Mouse (Mus musculus) B cell, adult (primary cell): ENCODE data around the gene Arfip2. TPM values are rescaled to one million over a fixed set of nuclear protein-coding genes. Genes with fewer than 3 reads are reported as not detected.

Experiments
- total RNA-seq: library from RNA; stranded (reverse); gene quantifications from 4 replicates; pipeline ENCODE4 v1.2.4, GENCODE M21; 2023; ENCODE audit not compliant: inconsistent age

The Arfip2 gene
- total RNA-seq, result 37.3 to 51.9 TPM (median 41.4 TPM) in 4 replicates

DNA sequence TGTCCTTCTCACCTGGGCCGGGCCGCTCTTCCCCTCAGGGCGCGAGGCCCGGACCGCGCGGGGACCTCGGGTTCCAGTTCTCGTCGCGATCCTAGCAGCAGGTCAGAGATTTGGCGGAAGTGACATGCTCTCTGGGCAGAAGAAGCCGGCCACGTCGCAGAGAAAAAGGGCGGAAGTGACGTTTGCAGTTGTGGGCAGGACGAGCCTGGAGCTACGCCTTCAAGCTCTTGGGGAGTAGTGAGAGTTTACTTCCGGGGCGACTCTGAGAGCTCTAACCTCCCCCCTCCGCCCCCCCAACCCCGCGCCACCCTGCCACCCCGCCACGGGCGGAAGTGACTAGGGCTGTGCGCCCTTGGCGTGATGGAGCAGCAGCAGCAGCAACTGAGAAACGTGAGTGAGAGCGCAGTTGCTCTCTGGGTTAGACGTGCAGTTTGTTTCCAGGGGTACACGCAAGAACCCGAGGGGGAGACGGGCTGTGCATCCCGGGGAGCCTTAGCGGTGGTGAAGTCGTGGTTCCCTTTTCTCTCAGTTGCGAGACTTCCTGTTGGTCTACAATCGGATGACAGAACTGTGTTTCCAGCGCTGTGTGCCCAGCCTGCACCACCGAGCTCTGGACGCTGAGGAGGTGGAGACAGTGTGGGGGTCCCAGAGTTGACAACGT, at the start of gene Arfip2, which contains the start of gene Gm45799:
TSS of gene Arfip2 (minus strand) at position 184 of the 661 bp plus-strand sequence.
TSS of gene Gm45799 (plus strand) at position 320 of the 661 bp plus-strand sequence.

DNA sequence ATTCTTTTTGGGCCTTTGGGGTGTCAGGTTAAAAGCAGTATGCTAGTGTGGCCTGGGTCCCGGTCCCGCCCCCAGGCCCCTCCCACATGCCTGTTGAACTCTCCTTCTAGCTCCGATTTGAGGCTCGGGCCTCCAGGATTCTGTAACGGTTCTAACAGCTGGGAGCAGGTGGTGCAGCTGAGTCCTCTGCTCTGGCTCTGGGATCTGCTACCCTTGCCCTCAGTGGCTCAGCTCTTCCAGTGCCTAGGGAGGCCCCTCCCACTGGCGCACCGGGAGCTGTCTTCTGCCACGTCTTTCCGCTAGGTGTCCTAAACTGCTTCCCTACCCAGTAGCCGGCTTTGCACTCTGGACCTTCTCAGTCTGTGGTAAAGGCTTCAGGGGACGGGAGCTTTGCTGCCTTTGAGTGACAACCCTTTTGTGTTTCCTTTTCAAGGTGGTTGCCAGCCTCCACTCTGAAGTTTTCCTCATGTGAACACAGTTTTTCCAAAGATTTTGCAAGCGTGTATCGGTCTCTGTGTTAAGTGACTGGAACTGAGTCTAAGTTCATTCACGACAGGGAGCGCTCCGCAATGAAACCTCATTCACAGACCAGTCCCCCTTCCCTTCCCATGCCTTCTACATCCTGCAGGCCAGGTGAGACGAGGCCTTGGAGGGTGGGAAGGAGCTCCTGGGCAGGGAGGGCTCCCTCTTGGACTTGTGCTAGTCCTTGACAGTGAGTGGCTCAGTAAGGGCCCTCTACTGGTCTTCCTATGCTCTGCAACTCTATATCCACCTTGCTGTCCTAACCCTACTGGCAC, 10.6 kb upstream of the Arfip2 start, which contains the start of gene Dnhd1:
TSS of gene Dnhd1 (plus strand) at position 189 of the 797 bp plus-strand sequence.

DNA sequence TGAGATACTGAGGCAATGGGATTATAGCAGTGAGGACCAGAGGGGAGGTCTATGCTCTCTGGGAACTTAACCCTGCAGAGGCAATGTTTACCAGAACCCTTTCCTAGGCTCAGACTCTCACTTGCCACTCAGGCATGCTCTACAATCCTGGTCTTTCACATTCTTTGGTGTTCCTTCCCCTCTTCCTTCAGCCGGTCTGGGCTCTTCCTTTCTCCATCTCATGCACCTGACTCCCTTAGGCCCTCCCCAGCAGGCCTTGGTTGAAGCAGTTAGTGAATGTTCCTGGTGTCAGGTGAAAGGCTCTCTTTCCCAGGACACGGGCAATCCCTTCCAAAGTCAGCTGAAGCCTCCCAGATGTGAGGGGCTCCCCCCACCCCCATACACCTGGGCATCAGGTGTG, 460 bp downstream of the Arfip2 start, which contains the start of gene Timm10b:
TSS of gene Timm10b (plus strand) at position 301 of the 400 bp plus-strand sequence.

DNA sequence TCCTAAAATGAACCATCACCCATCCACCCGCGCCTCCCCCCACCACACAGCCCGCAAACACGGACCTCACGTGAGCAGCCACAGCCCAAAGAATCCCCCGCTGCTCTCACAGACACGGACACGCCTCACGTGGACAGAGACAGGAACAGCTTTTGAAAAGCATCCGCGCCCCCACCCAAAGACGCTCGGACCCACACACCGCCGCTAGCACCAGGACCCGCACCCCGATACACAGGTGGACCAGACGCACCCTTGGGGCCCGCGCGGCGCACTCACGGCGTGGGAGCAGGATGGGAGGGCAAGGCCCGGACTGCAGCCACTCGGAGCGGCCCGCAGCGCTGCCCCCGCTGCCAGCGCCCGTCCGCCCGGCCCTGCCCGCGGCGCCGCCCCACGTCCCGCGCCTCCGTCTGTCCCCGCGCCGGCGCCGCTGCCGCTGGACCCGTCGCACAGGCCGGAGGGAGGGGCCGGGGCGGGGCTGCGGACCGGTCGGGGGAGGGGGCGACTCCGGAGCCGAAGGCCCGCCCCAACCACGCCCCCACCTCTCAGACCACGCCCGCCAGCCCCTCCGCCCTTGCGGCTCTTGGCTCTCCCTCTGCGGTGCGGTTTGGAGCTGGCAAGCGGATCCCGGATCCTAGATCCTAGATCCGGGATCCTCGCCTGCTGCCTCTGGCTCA, 7.0 kb downstream of the Arfip2 start, which contains the start of gene Trim3:
TSS of gene Trim3 (minus strand) at position 445 of the 674 bp plus-strand sequence.

Other genes with a start within 250 kb of the Arfip2 start
- gene Fam160a2, start 240.4 kb downstream of the Arfip2 start, total RNA-seq, result 35.9 to 50.1 TPM (median 42.0 TPM) in 4 replicates
- not detected in 4 replicates for gene Cnga4, start 235.8 kb downstream of the Arfip2 start, total RNA-seq
- not detected in 4 replicates for gene Cckbr, start 214.7 kb downstream of the Arfip2 start, total RNA-seq
- 0.32 TPM in 1 of 4 replicates, not detected in the others for gene Cavin3, start 158.1 kb downstream of the Arfip2 start, total RNA-seq
- 20.7 to 26.4 TPM (median 22.0 TPM) in 4 replicates for gene Smpd1, start 86.1 kb downstream of the Arfip2 start, total RNA-seq
- 2.5 to 4.7 TPM (median 2.9 TPM) in 4 replicates for gene Apbb1, start 58.8 kb downstream of the Arfip2 start, total RNA-seq
- gene Hpx, start 40.3 kb downstream of the Arfip2 start, total RNA-seq, result 0.45 TPM in 1 of 4 replicates, not detected in the others
- gene Trim3, start 6.8 kb downstream of the Arfip2 start, total RNA-seq, result 27.5 to 34.8 TPM (median 29.2 TPM) in 4 replicates
- gene Timm10b, start 360 bp downstream of the Arfip2 start, total RNA-seq, result 51.6 to 73.3 TPM (median 63.1 TPM) in 4 replicates
- gene Gm45799, start 136 bp upstream of the Arfip2 start, total RNA-seq, result 13.5 to 24.2 TPM (median 18.6 TPM) in 4 replicates
- 2.9 to 11.5 TPM (median 9.5 TPM) in 4 replicates for gene Dnhd1, start 10.4 kb upstream of the Arfip2 start, total RNA-seq
- 72.8 to 88.4 TPM (median 77.2 TPM) in 4 replicates for gene Ilk, start 96.2 kb upstream of the Arfip2 start, total RNA-seq
- 22.9 to 29.9 TPM (median 23.8 TPM) in 4 replicates for gene Rrp8, start 97.0 kb upstream of the Arfip2 start, total RNA-seq
- 181 to 207 TPM (median 199 TPM) in 4 replicates for gene Taf10, start 103.9 kb upstream of the Arfip2 start, total RNA-seq
- gene Tpp1, start 111.8 kb upstream of the Arfip2 start, total RNA-seq, result 73.2 to 75.2 TPM (median 74.8 TPM) in 4 replicates
- 0.09 to 0.77 TPM in 2 of 4 replicates, not detected in the others for gene Dchs1, start 147.2 kb upstream of the Arfip2 start, total RNA-seq
- gene Mrpl17, start 170.7 kb upstream of the Arfip2 start, total RNA-seq, result 49.2 to 69.7 TPM (median 52.5 TPM) in 4 replicates